Mouse (Mus musculus): ENCODE data around the gene Btaf1.

GRCm38 (mm10) chr19:36938008-36938407 is 12.1 kb downstream of the Btaf1 start:
- TF ChIP-seq TCF12 (IDR thresholded peaks at IDR 0.05; ENCODE audit: low read depth, low read length): no peak
- no peak for TF ChIP-seq POLR2A (IDR thresholded peaks at IDR 0.05; ENCODE audit: low read depth, low read length)
- no peak for TF ChIP-seq MAX (IDR thresholded peaks at IDR 0.05; ENCODE audit: low read length)
- TF ChIP-seq BHLHE40 (IDR thresholded peaks at IDR 0.05; ENCODE audit: low read depth, low read length): no peak
- no peak for TF ChIP-seq CTCF (conservative IDR thresholded peaks at IDR 0.05 in 1 of 2, IDR thresholded peaks at IDR 0.05 in 1 of 2; ENCODE audit: low read depth in 2 of 2, low read length in 2 of 2)
